Mouse (Mus musculus): ENCODE data around the gene Pip5k1a. TPM values are rescaled to one million over a fixed set of nuclear protein-coding genes. Genes with fewer than 3 reads are reported as not detected.
A peak's percentile ranks its signal among the peaks of the same experiment; 100 is the strongest.

The Pip5k1a gene
- total and polyA plus RNA-seq, 2 experiments from 2014 or later: 14.5 to 36.6 TPM

DNA sequence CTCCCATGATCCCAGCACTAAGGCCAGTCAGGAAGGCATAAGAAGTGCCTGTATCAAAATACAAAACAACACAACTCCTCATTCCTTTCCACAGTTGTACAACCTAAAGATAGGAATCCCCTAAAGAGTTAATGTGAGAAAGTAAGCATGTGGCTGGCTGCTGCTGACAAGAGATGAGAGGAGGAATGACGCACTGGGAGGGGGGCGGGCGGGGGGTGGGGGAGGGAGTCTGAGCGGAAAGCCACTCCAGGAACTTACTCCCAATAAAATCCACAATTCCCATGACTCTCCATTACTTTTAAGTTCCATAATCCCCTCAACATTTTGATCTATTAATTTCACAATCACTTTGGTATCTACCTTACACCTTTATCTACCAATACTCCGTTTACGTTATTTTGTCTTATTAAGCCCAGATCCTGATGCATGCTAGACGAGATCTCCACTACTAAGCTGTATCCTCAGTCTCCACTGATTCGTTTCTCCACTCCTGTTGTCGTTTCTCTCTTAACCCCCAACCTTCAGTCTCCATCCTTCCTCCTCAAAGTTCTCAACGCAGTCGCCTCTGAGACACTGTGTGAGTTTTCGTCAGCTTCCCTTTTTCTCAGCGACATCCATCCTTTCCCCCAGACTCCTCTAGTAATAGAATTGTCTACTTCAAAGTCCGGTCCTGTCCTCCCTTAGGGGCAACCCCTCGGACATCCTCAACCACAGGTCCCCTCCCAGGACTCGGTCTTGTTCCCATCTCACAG, 968 bp downstream of the Pip5k1a start:
- under 1% methylated on average over 16 of the region's 16 CpGs for WGBS
- Histone ChIP-seq H3K27me3 (ENCODE audit: control insufficient read depth, insufficient read depth, low read length) (no peaks in the 10 kb centered on the region), H3K27ac (ENCODE audit: low read depth) (peak overlapping the region; percentile 90), H3K9me3 (replicated peaks; ENCODE audit: control insufficient read depth, low read length) (no peaks in the 10 kb centered on the region), H3K9ac (replicated peaks; ENCODE audit: low read depth, low read length) (peak overlapping the region; percentile 93), H3K4me2 (ENCODE audit: low read depth, low read length) (peak overlapping the region; percentile 83), H3K4me3 (ENCODE audit: low read depth, low read length) (peak overlapping the region; percentile 96), H3K36me3 (replicated peaks; ENCODE audit: control insufficient read depth, insufficient read depth, low read length) (no peaks in the 10 kb centered on the region; the same call in 1 of the 2 replicates), H3K4me1 (ENCODE audit: control insufficient read depth, insufficient read depth) (peaks cover 8% of the 10 kb centered on the region; the same call in 1 of the 2 replicates)
- ATAC-seq (ENCODE audit: insufficient read depth, low read depth) (peak; percentile 33; the same call in 1 of the 2 replicates), DNase-seq (ENCODE audit: low spot score) (peak; percentile 74)
- TF ChIP-seq CTCF (IDR thresholded peaks at IDR 0.05; ENCODE audit: low read depth) (no peak), EP300 (IDR thresholded peaks at IDR 0.05; ENCODE audit: low read depth) (no peak)

DNA sequence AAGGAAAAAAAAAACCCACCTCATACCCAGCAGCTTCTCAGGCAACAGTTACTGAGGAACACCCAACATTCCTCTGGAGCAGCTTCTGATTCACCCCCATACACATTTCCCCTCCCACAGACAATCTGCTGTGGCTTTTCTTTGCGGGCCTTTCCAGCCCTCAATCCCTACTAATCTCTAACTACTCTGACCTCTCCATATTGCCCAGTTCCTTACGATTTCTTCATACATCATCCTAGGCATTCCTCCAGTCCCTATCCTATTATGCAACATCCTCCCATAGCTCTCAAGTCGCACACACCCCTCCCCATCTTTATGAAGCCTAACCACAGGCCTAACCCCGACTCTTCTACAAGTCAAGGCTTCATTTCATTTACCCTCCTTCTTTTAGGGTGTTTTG, 1.6 kb downstream of the Pip5k1a start:
- 15% methylated on average over 4 of the region's 4 CpGs for WGBS
- Histone ChIP-seq H3K9ac (replicated peaks; ENCODE audit: low read depth, low read length) (peak overlapping the region; percentile 93), H3K27ac (ENCODE audit: low read depth) (peak overlapping the region; percentile 90), H3K4me2 (ENCODE audit: low read depth, low read length) (peak overlapping the region; percentile 83), H3K4me3 (ENCODE audit: low read depth, low read length) (peak overlapping the region; percentile 96), H3K9me3 (replicated peaks; ENCODE audit: control insufficient read depth, low read length) (no peaks in the 10 kb centered on the region), H3K4me1 (ENCODE audit: control insufficient read depth, insufficient read depth) (peaks cover 8% of the 10 kb centered on the region; the same call in 1 of the 2 replicates), H3K27me3 (ENCODE audit: control insufficient read depth, insufficient read depth, low read length) (no peaks in the 10 kb centered on the region), H3K36me3 (replicated peaks; ENCODE audit: control insufficient read depth, insufficient read depth, low read length) (no peaks in the 10 kb centered on the region; the same call in 1 of the 2 replicates)
- ATAC-seq (ENCODE audit: insufficient read depth, low read depth) (no peak), DNase-seq (ENCODE audit: low spot score) (no peak)
- TF ChIP-seq EP300 (IDR thresholded peaks at IDR 0.05; ENCODE audit: low read depth) (no peak), CTCF (IDR thresholded peaks at IDR 0.05; ENCODE audit: low read depth) (no peak)

- H3K27ac ChIP-seq (ENCODE audit: low read depth): no peak overlapping the region
These were observed 5.9 kb downstream of the Pip5k1a start for GRCm38 (mm10) chr3:95100854-95101253.

DNA sequence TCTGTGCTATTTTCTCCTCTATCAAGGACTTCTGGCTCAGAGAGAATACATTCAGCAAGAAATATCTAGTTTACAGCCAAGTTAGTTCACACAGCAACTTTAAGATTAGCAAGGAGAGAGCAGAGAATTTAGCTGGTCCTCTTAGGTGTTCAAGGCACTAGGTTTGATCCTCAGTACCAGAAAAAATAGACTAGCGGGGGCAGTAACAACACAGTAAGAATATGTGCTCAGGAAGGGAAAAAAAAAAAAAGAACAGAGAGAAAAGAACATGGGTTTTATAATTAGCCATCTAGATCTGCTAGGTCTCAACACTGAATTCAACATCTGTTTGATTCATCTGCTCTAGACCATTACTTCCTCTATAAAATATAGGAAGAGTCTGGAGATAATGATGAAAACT, 18.7 kb downstream of the Pip5k1a start:
- no peaks in the 10 kb centered on the region for H3K4me1 ChIP-seq (ENCODE audit: control insufficient read depth, insufficient read depth)
- H3K9ac ChIP-seq (replicated peaks; ENCODE audit: low read depth, low read length): no peak overlapping the region
- ATAC-seq (ENCODE audit: insufficient read depth, low read depth) (no peak), DNase-seq (ENCODE audit: low spot score) (no peak)
- H3K27ac ChIP-seq (ENCODE audit: low read depth): no peak overlapping the region
- H3K27me3 ChIP-seq (ENCODE audit: control insufficient read depth, insufficient read depth, low read length): no peaks in the 10 kb centered on the region
- 82% methylated on average over 1 of the region's 1 CpGs for WGBS
- H3K4me2 ChIP-seq (ENCODE audit: low read depth, low read length): no peak overlapping the region
- peaks cover 5% of the 10 kb centered on the region; the same call in 1 of the 2 replicates for H3K36me3 ChIP-seq (replicated peaks; ENCODE audit: control insufficient read depth, insufficient read depth, low read length)
- TF ChIP-seq EP300 (IDR thresholded peaks at IDR 0.05; ENCODE audit: low read depth): no peak
- no peaks in the 10 kb centered on the region for H3K9me3 ChIP-seq (replicated peaks; ENCODE audit: control insufficient read depth, low read length)
- no peak overlapping the region for H3K4me3 ChIP-seq (ENCODE audit: low read depth, low read length)

More at GRCm38 (mm10) chr3:95100854-95101253, 5.9 kb downstream of the Pip5k1a start:
- 32% methylated on average over 2 of the region's 2 CpGs for WGBS
- Histone ChIP-seq H3K4me1 (ENCODE audit: control insufficient read depth, insufficient read depth) (peaks cover 12% of the 10 kb centered on the region; the same call in 1 of the 2 replicates), H3K27me3 (ENCODE audit: control insufficient read depth, insufficient read depth, low read length) (no peaks in the 10 kb centered on the region), H3K9me3 (replicated peaks; ENCODE audit: control insufficient read depth, low read length) (no peaks in the 10 kb centered on the region), H3K4me2 (ENCODE audit: low read depth, low read length) (no peak overlapping the region), H3K9ac (replicated peaks; ENCODE audit: low read depth, low read length) (no peak overlapping the region), H3K36me3 (replicated peaks; ENCODE audit: control insufficient read depth, insufficient read depth, low read length) (peaks cover 5% of the 10 kb centered on the region; the same call in 1 of the 2 replicates), H3K4me3 (ENCODE audit: low read depth, low read length) (no peak overlapping the region)
- TF ChIP-seq CTCF (IDR thresholded peaks at IDR 0.05; ENCODE audit: low read depth) (no peak), EP300 (IDR thresholded peaks at IDR 0.05; ENCODE audit: low read depth) (no peak)
- ATAC-seq (ENCODE audit: insufficient read depth, low read depth) (no peak), DNase-seq (ENCODE audit: low spot score) (no peak)

DNA sequence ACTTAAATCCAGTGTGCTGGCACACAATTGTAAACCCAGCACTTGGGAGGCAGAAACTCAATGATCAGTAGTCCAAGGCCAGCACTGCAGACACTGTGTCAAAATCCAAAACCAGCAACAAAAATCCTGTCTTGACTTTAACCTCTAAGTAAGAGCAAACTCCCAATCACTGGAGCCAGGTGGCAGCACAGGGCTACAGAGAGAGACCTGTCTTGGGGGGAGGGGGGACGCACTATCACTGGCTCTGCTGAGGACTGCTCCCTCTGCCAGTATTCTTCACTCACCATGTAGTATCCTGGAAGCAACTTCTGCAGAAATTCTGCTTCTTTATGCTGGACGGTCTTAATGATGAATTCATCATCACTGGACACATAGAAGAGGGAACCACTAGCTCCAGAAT, 35.1 kb downstream of the Pip5k1a start:
- no peaks in the 10 kb centered on the region for H3K4me1 ChIP-seq (ENCODE audit: control insufficient read depth, insufficient read depth)
- WGBS: 93% methylated on average over 2 of the region's 2 CpGs
- no peak overlapping the region for H3K27ac ChIP-seq (ENCODE audit: low read depth)
- no peak overlapping the region for H3K9ac ChIP-seq (replicated peaks; ENCODE audit: low read depth, low read length)
- no peak overlapping the region for H3K4me3 ChIP-seq (ENCODE audit: low read depth, low read length)
- H3K36me3 ChIP-seq (replicated peaks; ENCODE audit: control insufficient read depth, insufficient read depth, low read length): peaks cover 83% of the 10 kb centered on the region
- no peaks in the 10 kb centered on the region for H3K27me3 ChIP-seq (ENCODE audit: control insufficient read depth, insufficient read depth, low read length)
- TF ChIP-seq EP300 (IDR thresholded peaks at IDR 0.05; ENCODE audit: low read depth) (no peak), CTCF (IDR thresholded peaks at IDR 0.05; ENCODE audit: low read depth) (peak; percentile 40)
- ATAC-seq (ENCODE audit: insufficient read depth, low read depth) (no peak), DNase-seq (ENCODE audit: low spot score) (no peak)
- no peak overlapping the region for H3K4me2 ChIP-seq (ENCODE audit: low read depth, low read length)
- H3K9me3 ChIP-seq (replicated peaks; ENCODE audit: control insufficient read depth, low read length): no peaks in the 10 kb centered on the region
